Mouse (Mus musculus) liver, embryonic 16.5 days (tissue): Measurements from ENCODE around the gene Kcnip2. TPM values are rescaled to one million over a fixed set of nuclear protein-coding genes. Genes with fewer than 3 reads are reported as not detected.

Experiments
- polyA plus RNA-seq: library from polyadenylated mRNA; unstranded; fragments of >200 nt; fragmentation: Nextera tagmentation; extraction: Ambion mirVana; gene quantifications from 2 replicates; pipeline ENCODE4 v1.2.1, GENCODE M21; 2015

The Kcnip2 gene
- polyA plus RNA-seq, 1 experiment from 2014 or later: 2.2 TPM

Other genes with a start within 250 kb of the Kcnip2 start
- 1.8 and 2.5 TPM in 2 replicates for gene Fbxw4, start 155.7 kb downstream of the Kcnip2 start, polyA plus RNA-seq
- gene Fgf8, start 73.1 kb downstream of the Kcnip2 start, polyA plus RNA-seq: not detected in 2 replicates
- 4.6 and 6.1 TPM in 2 replicates for gene Npm3, start 66.5 kb downstream of the Kcnip2 start, polyA plus RNA-seq
- 15.6 and 16.3 TPM in 2 replicates for gene Mgea5, start 32.2 kb downstream of the Kcnip2 start, polyA plus RNA-seq
- 4.0 and 4.7 TPM in 2 replicates for gene Armh3, start 182.4 kb upstream of the Kcnip2 start, polyA plus RNA-seq
- gene Hps6, start 187.4 kb upstream of the Kcnip2 start, polyA plus RNA-seq: 2.4 and 2.8 TPM in 2 replicates
- gene Pprc1, start 228.8 kb upstream of the Kcnip2 start, polyA plus RNA-seq: 12.8 and 13.7 TPM in 2 replicates
- gene Ldb1, start 229.2 kb upstream of the Kcnip2 start, polyA plus RNA-seq: 20.2 and 23.1 TPM in 2 replicates